Mouse (Mus musculus): ENCODE data around the gene Cpeb3.
"Not testable (repeated sequence)": the region's sequence is repeated elsewhere in the genome, so short reads cannot be mapped to it uniquely, and the experiment has no call there.

Cpeb3 gene

DNA sequence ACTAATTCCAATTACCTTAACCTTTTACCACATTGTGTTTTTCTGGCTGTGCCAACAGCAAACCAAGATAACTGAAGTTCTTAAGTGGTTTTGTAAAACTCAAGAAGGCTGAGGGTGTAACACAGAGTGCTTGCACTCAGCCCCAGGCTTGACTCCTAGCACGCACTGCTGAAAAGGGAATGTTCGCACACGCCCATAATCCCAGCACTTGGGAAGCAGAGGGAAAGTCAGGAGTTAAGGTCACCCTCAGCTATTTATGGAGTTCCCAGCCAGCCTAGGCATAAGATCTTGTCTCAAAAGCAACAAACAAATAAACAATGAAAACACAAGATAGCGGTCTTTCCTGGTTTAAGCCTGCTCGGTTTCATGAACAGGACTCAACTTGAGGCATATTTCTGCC is 63.0 kb downstream of the Cpeb3 start:
- no peak for DNase-seq

DNA sequence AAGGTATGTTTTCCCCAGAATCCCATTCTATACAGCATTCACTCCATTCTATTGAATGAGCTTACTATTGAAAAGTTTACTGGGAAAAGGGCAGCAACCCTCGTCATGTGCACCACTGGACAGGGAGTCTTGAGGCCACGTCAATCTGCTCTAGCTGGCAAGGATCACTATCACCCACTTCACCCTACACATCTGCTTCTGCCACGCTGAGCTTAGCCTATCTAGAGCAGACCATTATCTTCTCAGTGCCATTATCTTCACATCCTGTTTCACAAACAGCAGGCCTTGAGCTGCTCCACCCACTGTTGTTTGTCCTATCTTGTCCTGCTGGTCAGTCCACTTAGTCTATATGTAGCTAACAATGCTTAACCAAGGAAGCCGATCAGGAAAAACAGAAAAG is 66.8 kb downstream of the Cpeb3 start:
- DNase-seq: no peak

DNA sequence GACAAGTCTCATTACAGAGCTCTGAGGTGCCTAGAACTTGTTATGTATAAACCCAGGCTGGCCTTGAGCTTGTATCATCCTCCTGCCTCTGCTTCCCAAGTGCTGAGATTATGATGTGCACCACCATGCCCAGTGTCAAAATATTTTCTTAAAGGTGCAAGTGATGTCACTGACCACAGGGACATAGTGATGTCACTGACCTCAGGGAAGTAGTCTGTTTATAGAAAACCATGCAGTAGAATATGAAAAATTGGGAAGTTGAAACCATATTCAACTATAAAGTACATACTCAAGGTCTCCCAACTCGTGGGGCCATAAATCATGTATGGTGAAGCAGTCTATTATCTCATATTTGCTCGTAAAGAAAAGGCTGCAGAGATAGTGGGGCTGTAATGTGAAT is 71.3 kb downstream of the Cpeb3 start:
- DNase-seq: no peak

DNA sequence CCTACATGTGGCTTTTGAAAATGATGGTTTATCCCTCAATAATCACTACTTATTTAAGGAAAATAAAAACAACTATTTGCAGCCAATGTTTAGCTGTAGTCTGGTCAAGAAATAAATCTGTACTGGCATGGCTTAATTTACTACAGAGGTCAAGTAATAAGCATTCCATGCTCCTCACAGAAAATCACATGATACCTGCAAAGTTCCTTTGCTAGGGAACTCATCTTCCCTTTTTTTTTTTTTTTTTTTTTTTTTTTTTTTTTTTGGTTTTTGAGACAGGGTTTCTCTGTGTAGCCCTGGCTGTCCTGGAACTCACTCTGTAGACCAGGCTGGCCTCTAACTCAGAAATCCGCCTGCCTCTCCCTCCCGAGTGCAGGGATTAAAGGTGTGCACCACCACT is 72.9 kb downstream of the Cpeb3 start:
- not testable (repeated sequence) for DNase-seq

DNA sequence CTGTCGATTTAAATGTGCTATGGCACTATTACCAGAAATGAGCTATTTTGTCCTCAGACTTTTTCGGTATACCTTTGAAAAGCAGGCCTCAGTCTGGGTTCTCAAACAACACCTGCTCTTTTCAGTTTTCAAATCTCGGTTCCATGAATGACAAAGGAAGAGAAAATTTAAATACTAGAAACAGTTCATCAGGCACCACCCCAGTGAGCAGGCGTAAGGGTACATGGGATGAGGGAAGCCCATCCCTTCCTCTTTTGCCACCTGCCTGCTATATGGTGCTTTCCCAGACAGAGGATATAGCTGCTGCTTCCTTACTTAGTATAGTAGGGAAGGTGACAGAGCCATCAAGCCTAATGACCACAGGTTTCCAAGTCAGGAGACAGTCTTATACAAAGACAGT is 74.7 kb downstream of the Cpeb3 start:
- DNase-seq: no peak

DNA sequence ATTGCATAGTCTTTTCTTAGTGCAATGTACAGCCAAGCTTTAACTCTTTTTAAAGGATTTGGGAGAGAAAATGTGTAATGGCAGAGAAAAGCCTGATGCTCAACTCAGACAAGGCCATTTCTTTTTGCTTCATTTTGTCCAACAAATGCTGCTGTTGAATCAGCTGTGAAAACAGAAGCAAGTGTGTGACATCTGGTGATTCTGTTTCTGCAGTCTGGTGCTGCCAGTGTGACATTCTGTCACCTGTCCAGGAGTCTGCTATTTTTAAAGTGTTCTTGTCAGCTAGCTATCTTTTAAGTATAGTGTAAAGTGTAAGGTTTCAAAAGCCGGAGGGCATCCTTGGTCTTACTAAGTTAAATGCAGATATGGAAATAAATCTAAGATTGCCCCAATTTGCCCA is 76.7 kb downstream of the Cpeb3 start:
- DNase-seq: no peak

DNA sequence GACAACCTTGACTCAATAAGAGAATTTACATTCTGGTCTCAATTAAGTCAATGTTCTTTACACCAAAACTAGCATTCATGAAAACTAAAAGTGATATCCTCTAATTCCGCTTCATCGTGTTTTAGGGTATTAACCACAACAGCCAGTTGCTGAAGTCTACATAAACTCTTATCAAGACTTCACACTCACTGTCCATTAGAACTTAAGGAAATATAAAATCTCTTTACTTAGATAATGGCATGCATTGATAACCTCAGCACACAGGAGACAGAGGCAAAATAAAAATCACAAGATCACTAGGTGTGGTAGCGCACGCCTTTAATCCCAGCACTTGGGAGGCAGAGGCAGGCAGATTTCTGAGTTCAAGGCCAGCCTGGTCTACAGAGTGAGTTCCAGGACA is 79.9 kb downstream of the Cpeb3 start:
- DNase-seq: no peak

DNA sequence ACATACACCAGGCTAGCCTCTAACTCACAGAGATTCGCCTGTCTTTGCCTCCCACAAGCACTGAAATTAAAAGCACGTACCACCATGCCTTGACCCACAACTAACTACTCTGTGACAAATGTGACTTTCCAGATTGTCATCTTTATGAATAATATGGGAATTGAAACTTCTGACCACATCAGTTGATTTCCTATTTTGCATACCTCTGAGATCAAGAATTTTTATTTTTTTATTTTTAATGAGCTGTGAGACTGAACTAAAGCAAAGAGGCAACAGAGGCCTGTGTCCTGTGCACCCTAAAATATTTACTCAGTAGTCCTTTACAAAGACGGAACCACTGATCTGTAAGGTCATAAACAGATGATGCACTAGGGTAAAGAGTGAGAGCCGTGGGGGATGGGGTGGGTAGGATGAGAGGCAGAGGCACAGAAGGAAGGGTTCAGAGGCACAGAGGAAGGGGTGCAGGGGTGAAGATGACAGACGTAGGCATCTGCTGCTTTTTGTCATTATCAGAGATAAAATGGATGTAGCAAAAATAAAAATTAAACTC is 81.3 kb downstream of the Cpeb3 start:
- no peak for DNase-seq

DNA sequence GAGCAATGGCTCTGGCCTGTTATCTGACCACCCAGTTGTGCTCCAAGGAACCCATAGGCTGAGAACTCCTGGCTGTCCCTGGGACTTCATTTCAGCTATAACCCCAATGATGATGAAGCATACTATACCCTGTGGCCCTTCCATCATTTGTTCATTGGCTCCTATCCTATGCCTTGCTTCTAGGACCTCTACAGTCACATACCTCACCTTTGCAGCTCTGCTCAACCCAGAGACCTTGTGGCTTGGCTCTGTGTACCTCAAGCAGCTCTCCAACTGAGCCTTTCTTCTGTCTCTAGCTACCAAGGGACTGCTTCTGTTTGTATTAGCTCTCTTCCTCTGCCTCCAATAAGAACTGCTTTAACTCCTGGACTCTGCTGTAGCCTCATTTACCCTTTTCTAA is 83.4 kb downstream of the Cpeb3 start:
- no peak for DNase-seq

DNA sequence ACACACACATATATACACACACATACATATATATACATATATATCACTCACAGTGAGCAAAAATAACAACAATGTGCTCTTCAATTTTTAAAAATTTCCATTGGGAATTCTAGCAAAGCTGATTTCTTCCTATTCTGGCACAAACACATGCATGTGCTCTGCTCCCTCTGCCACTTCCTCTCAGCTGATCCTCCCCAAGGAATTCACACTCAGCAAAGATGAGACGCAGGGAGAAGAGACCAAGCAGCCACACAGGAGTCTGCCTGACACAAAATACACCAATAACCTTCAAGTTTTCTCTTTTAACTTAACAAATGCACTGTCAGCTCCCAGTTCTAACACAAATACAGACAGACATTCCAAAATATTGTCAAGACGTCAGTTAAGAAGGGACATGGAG is 89.1 kb downstream of the Cpeb3 start:
- no peak for DNase-seq

DNA sequence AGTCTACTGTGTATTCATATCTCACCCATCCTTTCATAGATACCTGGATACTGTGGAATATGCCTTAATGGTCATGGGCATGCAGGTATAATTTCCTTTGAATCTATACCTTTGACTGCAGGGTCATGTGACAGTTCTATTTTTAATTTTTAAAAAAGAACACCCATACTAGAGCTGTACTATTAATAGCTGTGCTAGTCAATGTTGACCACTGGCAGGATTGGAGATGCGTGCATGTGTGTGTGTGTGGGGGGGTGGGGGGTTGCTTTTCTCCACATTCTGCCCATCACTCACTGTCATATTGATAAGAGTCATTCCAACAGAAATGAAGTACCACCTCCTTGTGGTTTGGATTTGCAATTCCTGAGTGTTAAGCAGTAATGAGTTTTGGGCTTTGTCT is 92.6 kb downstream of the Cpeb3 start:
- DNase-seq: no peak

DNA sequence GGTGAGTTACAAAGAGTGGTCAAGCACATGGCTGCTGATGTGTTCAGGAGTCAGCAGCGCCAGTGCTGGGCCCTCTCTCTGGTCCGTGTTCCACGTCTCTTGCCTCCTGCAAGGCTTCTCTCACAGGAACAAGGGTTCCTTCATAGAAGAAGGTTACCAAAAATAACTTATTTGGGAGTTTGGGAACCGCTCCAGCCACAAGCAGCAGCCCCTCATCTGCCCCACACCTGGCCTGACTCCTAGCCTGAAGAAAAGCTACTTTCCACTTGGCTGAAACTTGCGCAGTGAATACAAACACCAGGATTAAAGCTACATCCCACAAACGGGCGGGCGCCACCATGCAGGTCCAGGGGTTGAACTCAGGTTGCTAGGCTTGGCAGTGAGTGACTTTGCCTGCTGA is 93.0 kb downstream of the Cpeb3 start:
- DNase-seq: no peak

DNA sequence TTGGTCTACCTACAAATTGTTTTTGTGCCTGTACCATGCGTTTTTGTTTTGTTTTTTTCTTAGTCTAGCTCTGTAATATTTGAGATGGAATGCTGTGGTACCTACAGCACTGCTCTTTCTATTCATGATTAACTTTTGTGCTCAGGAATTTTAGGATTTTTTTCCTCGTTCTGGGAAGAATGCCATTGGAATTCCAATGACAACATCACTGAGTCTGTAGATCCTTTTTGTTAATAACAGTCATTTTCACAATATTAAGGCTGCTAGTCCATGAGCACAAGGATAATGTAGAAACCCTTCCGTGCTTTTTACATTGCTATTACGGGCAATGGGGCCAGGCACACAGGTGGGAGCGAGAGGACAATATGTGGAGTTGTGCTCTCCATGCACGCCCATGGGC is 96.6 kb downstream of the Cpeb3 start:
- DNase-seq: no peak

DNA sequence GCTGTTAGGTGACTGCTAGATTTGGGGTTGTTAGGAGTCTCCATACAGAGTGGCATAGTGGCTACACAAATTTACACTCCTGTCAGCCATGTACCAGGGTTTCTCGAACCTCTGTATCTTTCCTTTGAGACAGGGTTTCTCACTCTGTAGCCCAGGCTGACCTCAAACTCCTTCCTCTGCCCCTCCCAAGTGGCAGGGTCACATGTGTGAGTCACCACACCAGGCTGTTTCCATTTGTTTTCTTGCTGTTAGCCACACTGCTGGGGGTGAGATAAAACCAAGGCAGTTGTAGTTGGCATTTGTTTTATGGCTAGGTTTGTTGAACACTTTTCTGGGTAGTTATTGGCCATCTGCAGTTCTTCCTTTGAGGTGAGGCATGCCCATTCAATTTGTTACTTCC is 97.9 kb downstream of the Cpeb3 start:
- no peak for DNase-seq

DNA sequence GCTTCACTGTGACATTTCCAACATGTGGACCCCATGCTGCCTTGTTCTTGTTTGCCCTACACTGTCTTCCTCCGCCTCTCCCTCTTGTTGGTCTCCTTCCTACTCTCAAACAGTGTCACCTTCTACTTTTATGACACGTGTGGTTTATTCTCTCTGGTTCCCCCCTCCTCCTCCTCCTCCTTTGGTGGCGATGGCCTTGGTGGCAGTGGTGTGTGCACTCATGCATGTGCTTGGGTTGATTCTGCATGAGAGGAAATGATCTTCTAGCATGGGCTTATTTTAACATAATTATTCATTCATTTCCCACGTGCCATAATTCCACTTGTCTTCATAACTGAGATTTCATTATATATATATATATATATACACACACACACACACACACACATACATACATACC is 98.5 kb downstream of the Cpeb3 start:
- DNase-seq: no peak

DNA sequence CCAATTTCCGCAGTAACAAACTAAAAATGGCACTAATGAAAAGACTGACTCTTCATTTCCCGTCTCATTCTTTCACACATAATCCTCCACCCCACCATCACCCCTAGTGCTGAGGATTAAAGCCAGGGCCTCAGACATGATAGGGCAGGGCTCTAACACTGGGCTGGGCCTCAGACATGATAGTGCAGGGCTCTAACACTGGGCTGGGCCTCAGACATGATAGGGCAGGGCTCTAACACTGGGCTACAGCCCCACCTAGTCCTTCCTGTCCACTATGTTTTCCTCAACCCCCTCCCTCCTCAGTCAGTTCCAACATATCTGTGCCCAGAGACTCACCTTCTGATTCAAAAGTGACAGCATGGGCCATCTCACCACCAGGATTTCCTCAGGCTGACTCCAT is 107.7 kb downstream of the Cpeb3 start:
- DNase-seq: no peak

DNA sequence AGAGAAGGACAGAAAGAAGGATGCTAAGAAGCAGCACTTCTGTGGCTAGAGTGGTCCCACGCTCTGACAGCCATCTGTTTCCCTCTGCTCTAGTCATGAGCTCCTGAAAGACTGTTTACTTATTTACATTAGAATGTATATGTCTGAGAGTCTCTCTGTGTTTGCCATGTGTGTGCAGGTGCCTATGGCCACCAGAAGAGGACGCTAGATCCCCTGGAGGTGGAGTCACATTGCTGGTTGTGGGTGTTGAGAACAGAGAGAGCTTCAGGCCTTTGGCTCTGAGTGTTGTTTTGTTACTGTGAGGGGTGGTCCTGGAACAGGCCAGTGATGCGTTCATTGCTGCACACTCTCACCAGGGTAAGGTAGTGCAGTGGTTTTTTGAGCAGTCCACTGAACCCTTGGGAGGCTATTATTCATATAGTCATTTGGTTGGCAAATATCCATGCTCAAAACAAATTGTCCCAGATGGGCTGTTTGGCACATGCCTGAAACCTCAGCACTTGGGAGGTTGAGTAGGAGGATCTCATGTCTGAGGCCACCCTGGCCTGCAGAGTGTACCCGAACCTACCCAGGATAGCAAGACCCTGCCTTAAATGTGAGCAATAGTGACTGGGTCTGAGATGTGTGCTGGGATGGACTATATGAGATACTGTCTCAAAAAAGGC is 112.6 kb downstream of the Cpeb3 start:
- DNase-seq: no peak

DNA sequence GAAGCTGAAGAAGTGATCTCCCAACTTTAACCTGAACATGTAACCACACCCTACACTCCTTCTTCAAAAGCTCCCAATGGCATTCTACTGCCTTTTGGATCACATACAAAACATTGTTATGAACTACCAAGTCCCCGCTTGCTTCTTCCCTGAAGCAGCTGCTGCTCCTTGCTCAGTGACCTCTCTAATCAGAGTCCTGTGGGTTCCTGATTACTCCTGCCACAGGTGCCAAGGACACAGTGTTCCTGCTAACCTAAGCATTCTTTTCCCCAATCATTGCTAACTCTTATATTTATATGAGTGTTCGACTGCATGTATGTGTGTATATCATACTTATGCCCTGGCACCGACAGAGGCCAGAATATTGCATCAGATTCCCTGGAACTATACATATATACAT is 115.2 kb downstream of the Cpeb3 start:
- no peak for DNase-seq

DNA sequence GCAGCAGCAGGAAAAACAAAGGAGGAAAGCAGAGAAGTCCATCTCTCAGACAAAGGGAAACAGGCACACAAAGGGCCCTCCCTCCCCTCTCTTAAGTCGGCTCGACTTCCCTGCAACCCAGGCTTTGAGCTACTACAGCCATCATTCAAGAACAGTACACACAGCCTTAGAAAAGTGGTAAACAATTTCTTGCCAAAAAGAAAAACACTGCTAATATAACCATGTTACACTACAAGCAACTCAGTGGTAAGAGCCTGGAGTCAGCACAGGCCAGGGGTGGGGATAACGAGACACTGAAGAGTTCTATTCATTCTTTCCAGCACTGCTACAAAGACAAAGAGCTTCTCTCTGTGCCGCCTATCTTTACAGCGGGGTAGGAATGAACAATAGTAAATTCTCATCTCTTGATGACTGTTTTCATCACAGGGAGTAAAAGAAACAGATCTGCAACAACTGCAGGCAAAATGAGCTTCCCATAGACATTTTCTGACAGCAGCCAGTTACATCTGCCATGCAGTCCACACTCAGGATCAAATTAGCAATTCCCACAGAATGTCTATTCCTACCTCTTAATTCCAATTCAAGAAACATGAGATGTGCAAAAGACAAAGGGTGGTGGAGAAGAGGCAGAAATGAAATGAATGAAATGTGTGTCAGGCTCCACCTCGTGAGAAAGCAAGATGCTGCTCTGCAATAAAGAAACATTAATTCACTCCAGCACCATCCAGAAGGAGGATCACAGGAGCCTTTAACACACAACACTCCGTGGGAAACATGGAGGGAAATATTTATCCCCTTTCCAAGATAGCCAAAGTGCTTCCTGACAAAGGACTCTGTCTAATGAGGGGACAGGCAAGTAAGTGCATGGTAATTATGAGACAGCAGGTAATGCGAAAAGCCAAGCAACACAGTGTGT is 118.0 kb downstream of the Cpeb3 start:
- DNase-seq: no peak

DNA sequence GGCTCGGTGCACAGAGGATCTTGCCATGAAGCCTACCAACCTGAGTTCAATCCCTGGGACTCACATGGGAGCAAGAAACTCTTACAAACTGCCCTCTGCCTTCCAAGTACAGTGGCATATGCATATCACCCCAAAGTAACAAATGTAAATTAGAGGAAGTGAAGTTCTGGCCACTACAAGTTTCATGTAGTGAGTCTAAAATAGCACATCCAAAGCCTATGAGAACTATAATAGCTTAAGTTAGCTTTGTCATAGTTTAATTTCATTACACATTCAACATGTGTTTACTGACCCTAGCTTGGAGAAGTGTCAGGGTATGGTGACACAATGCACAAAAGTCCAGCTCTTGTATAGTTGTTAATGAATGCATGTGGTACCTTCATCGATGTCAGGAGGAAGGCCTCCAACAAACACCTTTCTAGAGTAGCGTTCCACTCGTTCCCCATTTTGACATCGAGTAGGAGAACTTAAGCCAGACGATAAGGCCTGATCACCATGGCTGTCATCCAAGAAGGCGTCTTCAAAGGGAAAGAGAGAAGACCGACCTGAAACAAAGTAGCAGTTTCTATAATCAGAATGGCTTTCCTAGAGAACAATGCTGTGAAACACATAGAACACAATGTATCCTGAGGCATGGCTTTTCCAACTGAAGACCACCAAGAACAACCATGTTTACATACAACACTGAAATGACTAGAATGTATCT is 120.2 kb downstream of the Cpeb3 start:
- DNase-seq: no peak

DNA sequence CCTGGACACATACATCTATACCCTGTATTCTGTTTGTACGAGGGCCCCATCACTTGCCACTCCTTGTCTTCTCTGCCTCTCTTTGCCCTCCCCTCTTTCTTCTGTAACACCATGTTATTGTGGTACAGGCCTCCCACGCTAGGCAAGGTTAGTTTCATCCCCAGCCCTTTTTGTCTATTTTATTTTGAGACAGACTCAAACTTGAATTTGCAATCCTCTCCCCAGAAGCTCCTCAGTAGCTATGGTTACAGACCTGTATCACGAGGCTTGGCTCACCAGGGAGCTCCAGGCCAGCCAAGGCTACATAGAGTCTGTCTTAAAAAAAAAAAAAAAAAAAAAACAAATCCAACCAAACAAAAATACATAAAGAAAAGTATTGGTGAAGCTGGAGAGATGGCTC is 123.9 kb downstream of the Cpeb3 start:
- DNase-seq: no peak

DNA sequence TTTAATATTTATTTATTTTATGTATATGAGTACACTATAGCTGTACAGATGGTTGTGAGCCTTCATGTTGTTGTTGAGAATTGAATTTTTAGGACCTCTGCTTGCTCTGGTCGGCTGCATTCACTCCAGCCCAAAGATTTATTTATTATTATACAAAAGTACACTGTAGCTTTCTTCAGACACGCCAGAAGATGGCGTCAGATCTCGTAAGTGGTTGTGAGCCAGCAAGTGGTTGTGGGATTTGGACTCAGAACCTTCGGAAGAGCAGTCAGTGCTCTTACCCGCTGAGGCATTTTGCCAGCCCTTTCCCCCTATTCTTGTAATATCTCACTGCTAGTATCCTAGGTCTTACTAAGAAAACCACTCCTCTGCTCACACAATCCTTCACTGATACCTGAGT is 126.9 kb downstream of the Cpeb3 start:
- DNase-seq: no peak

DNA sequence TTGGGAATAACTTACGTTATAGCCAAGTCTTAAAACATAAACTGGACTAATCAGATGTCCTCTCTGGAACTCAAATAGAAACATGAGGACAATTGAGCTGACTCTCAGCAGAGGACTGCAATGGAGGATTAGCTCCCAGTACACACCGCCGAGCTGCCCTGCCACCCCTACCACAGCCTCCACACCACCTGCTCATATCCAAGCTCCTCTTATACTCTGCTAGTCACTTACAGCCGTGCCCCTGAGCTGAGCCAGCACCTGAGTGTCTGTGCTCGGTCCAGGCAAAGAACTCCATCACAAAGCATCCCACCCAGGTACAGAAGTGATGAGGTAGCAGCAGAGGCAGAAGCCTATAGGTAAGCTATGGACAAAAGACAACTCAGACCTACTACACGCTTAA is 129.2 kb downstream of the Cpeb3 start:
- no peak for DNase-seq

DNA sequence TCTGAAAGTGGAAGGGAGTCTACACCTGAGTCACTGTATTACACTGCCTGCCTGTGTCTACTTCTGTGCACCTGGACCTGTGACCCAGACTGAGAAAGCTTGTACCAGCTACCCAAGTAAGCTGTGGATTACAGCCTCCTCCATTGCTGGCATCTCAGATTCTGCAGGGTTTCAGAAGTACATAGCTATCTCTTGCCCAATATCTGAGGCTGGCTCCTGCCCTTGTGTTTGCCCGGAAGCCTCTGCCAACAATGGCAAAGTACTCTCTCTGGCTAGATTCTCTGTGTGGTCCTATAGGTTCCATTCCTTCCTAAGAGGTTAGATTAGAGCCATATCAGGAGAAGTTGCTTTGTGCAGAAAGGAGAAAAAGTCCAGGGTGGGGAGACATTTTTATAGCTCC is 129.8 kb downstream of the Cpeb3 start:
- no peak for DNase-seq
